Comparison of ENCODE assay signal across 8 mouse cellular contexts in genomic region chr19:15923426-15923825, GRCm38 (mm10). TPM values are rescaled to one million over a fixed set of nuclear protein-coding genes. Genes with fewer than 3 reads are reported as not detected.
DNase-seq lines count a peak whose midpoint lies in the region; ATAC-seq and TF ChIP-seq lines count a peak whose summit lies in the region.

No protein-coding gene starts in this region.

- no peak for TF ChIP-seq RAD21 in CH12.LX (IDR thresholded peaks at IDR 0.05; ENCODE audit: low read depth, low read length)

- H3K36me3 ChIP-seq in CH12.LX (replicated peaks in 1 of 2; ENCODE audit: control insufficient read depth in 1 of 2, insufficient read depth in 1 of 2, low read length in 1 of 2), result peaks cover 17 to 34% of the 10 kb centered on the region in 2 experiments
- H3K36me3 ChIP-seq in heart, embryonic 11.5 days (ENCODE audit: control insufficient read depth, insufficient read depth, low read length), result peaks cover under 1% of the 10 kb centered on the region; the same call in 1 of the 2 replicates

- no peak overlapping the region for H3K27ac ChIP-seq in CH12.LX (ENCODE audit: insufficient read depth, low read depth)
- H3K27ac ChIP-seq in heart, embryonic 11.5 days (ENCODE audit: low read depth, low read length), result no peak overlapping the region

- ATAC-seq in common myeloid progenitor, adult 5-6 weeks (replicated peaks; ENCODE audit: low read depth, poor library complexity, severe bottlenecking), result peak; percentile 13; the same call in 1 of the 2 replicates
- no peak for ATAC-seq in heart, embryonic 11.5 days (replicated peaks; ENCODE audit: insufficient number of reproducible peaks, low FRiP score, low TSS enrichment)

- H3K4me1 ChIP-seq in CH12.LX (ENCODE audit: control insufficient read depth in 1 of 2, insufficient read depth in 2 of 2), result peaks cover 3 to 27% of the 10 kb centered on the region in 2 experiments
- H3K4me1 ChIP-seq in heart, embryonic 11.5 days (ENCODE audit: control insufficient read depth, insufficient read depth, low read length), result peaks cover 12% of the 10 kb centered on the region; the same call in 1 of the 2 replicates

- dilution Hi-C loops in CH12.LX (cut with MboI; ENCODE audit: extremely low pct_ligation_motif_present, extremely low pct_unique_long_range_greater_than_20kb, low sequenced_read_pairs), result no loop called here

- no peaks in the 10 kb centered on the region for H3K27me3 ChIP-seq in CH12.LX (replicated peaks)
- H3K27me3 ChIP-seq in heart, embryonic 11.5 days (ENCODE audit: control insufficient read depth, insufficient read depth, low read length), result no peaks in the 10 kb centered on the region

- peak overlapping the region; percentile 70 for H3K4me2 ChIP-seq in CH12.LX (ENCODE audit: insufficient read depth, low read depth, poor library complexity, severe bottlenecking)
- H3K4me2 ChIP-seq in heart, embryonic 11.5 days, result peak overlapping the region; percentile 97

- peak; percentile 87 for DNase-seq in 3T3-L1 (ENCODE audit: low read depth, low spot score)
- peak; percentile 45 for DNase-seq in CH12.LX (ENCODE audit: extremely low read depth)
- peak; percentile 30 for DNase-seq in kidney, postnatal 10 days
- DNase-seq in lung, postnatal 10 days, result peak; percentile 62
- peak; percentile 27 for DNase-seq in retina, embryonic 14.5 days (ENCODE audit: low spot score)
- no peak for DNase-seq in left cerebral cortex, adult 8-10 months (ENCODE audit: low spot score in 2 of 2)

- H3K4me3 ChIP-seq in CH12.LX (replicated peaks in 1 of 3; ENCODE audit: low read depth in 2 of 3, low read length in 2 of 3, poor library complexity in 1 of 3), result peak overlapping the region; percentile 88 to 99 (median 97)
- H3K4me3 ChIP-seq in heart, embryonic 11.5 days (ENCODE audit: low read depth, low read length), result peak overlapping the region; percentile 68

- H3K79me2 ChIP-seq in CH12.LX (replicated peaks; ENCODE audit: control insufficient read depth, extremely low read depth, insufficient read depth, poor library complexity, severe bottlenecking), result peaks cover 49% of the 10 kb centered on the region

- H3K9me3 ChIP-seq in CH12.LX (replicated peaks; ENCODE audit: low read length), result peaks cover 2% of the 10 kb centered on the region
- H3K9me3 ChIP-seq in heart, embryonic 11.5 days (replicated peaks; ENCODE audit: control insufficient read depth, low read length), result no peaks in the 10 kb centered on the region

- WGBS in heart, embryonic 11.5 days (ENCODE audit: insufficient replicate concordance), result 25% methylated on average over 9 of the region's 9 CpGs

- no peak for TF ChIP-seq POLR2A in CH12.LX (IDR thresholded peaks at IDR 0.05; ENCODE audit: low read depth, low read length)

- TF ChIP-seq CTCF in CH12.LX (conservative IDR thresholded peaks at IDR 0.05 in 1 of 2, IDR thresholded peaks at IDR 0.05 in 1 of 2; ENCODE audit: low read depth in 2 of 2, low read length in 2 of 2), result peak in 1 of 2 experiments; percentile 28; a peak in 2 of 4 replicates

- TF ChIP-seq EP300 in CH12.LX (IDR thresholded peaks at IDR 0.05; ENCODE audit: low read length), result no peak

- in situ Hi-C loops in CH12.LX (cut with MboI; ENCODE audit: low pct_ligation_motif_present, low pct_unique_long_range_greater_than_20kb, low sequenced_read_pairs), result no loop called here

- peak overlapping the region; percentile 91 for H3K9ac ChIP-seq in CH12.LX (ENCODE audit: insufficient read depth, low read depth)
- H3K9ac ChIP-seq in heart, embryonic 11.5 days (ENCODE audit: low read depth, low read length), result peak overlapping the region; percentile 69; the same call in 1 of the 2 replicates

TF ChIP-seq in CH12.LX, 34 proteins besides CTCF, POLR2A, EP300 and RAD21:
- 0 out of 2 replicates have a peak, but pooled peaks have one; percentile 24 for TF ChIP-seq TBP (conservative IDR thresholded peaks at IDR 0.05; ENCODE audit: low read depth, low read length)
- no peak for TF ChIP-seq USF1 (IDR thresholded peaks at IDR 0.05; ENCODE audit: low read depth, low read length)
- TF ChIP-seq UBTF (IDR thresholded peaks at IDR 0.05; ENCODE audit: low read depth, low read length), result 0 out of 2 replicates have a peak, but pooled peaks have one; percentile 45
- TF ChIP-seq MAX (IDR thresholded peaks at IDR 0.05; ENCODE audit: low read length), result peak; percentile 25; the same call in 1 of the 2 replicates
- TF ChIP-seq E2F4 (IDR thresholded peaks at IDR 0.05; ENCODE audit: insufficient replicate concordance, low read depth, low read length), result no peak
- TF ChIP-seq SIN3A (IDR thresholded peaks at IDR 0.05; ENCODE audit: low read length), result peak; percentile 79
- no peak for TF ChIP-seq IRF4 (IDR thresholded peaks at IDR 0.05; ENCODE audit: low read depth, low read length)
- TF ChIP-seq JUND (conservative IDR thresholded peaks at IDR 0.05; ENCODE audit: low read depth, low read length), result no peak
- TF ChIP-seq RCOR1 (conservative IDR thresholded peaks at IDR 0.05; ENCODE audit: low read depth, low read length), result no peak
- TF ChIP-seq NELFE (IDR thresholded peaks at IDR 0.05; ENCODE audit: low read depth, low read length), result no peak
- no peak for TF ChIP-seq ZC3H11A (IDR thresholded peaks at IDR 0.05; ENCODE audit: low read depth, low read length)
- TF ChIP-seq MAFK (IDR thresholded peaks at IDR 0.05; ENCODE audit: insufficient replicate concordance, low read length), result no peak
- TF ChIP-seq MXI1 (IDR thresholded peaks at IDR 0.05; ENCODE audit: low read depth, low read length), result peak; percentile 90

RNA-seq across cellular contexts. Expression of gene Psat1, which starts 23.7 kb away (rescaled TPM):
- 235 and 340 TPM in 2 replicates for total RNA-seq in CH12.LX (2012; rRNA removed)
- total RNA-seq in CH12.LX (2014; rRNA removed), result 516 and 549 TPM in 2 replicates
- 395 and 423 TPM in 2 replicates for polyA plus RNA-seq in CH12.LX (2012; ENCODE audit: insufficient read length, low read depth)
- 91.8 and 92.1 TPM in 2 replicates for total RNA-seq in common myeloid progenitor, adult 5-6 weeks (2017)
- 47.2 and 52.8 TPM in 2 replicates for polyA plus RNA-seq in heart, embryonic 11.5 days (2014; fragmentation: Nextera tagmentation; extraction: Ambion mirVana)
- total RNA-seq in left cerebral cortex, adult 8-10 months (2022), result 100 to 1,000 TPM; 116 to 122 (median 118) TPM

Comparison
In these comparisons a context has a peak if more than half of its experiments do, and no peak if none do; other contexts are left out.
1. DNase-seq: peak in 3T3-L1 (single experiment), CH12.LX (single experiment), kidney, postnatal 10 days (single experiment), lung, postnatal 10 days (single experiment) and retina, embryonic 14.5 days (single experiment); none in left cerebral cortex, adult 8-10 months (0 of 2).